25 mouse cellular contexts compared by ENCODE assay signal in the genomic region with DNA sequence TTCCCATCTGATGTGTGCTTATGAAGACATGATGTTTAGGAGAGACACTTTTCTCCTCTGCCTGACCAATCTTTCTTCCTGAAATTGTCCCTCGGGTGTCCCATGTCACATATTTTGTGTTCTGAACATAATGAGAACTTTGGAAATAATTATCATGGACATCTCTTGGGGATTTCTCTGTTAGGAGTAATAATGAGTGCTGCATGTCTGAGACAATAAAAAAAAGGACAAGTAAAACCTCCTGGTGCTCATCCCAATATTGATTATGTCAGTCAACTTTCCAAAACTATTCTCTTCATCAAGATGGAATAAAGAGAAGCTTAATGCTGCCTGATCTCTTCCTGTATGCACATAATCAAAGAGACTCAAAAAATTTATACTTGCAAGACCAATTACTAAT. TPM values are rescaled to one million over a fixed set of nuclear protein-coding genes. Genes with fewer than 3 reads are reported as not detected.
"Had no signal": no experiment of that assay in that cellular context is flagged by ENCODE, and none has a peak within 500 bp of the region (broad histone marks: within the 10 kb centered on the region; RNA-seq: fewer than 3 reads in every experiment).

A gene (minus strand): TSS at position 101 of the 400 bp plus-strand sequence.

- H3K36me3 ChIP-seq: neural tube, embryonic 13.5 days; neural tube, embryonic 15.5 days; stomach, embryonic 15.5 days had no signal

- DNase-seq: retina, postnatal 1 day; right cerebral cortex, adult 18-20 months; right cerebral cortex, postnatal 14 days; right cerebral cortex, postnatal 25 days; right cerebral cortex, postnatal 4 days; spleen, adult 18-20 months; thymus, adult 18-20 months; thymus, adult 2 months; thymus, postnatal 14 days; thymus, postnatal 25 days; thymus, postnatal 36 days; thymus, postnatal 4 days had no signal

- H3K4me1 ChIP-seq: neural tube, embryonic 13.5 days; neural tube, embryonic 15.5 days; stomach, embryonic 15.5 days had no signal

- H3K27me3 ChIP-seq: neural tube, embryonic 13.5 days; neural tube, embryonic 15.5 days; stomach, embryonic 15.5 days had no signal

- H3K9ac ChIP-seq: neural tube, embryonic 13.5 days; neural tube, embryonic 15.5 days; stomach, embryonic 15.5 days had no signal

- H3K4me2 ChIP-seq: neural tube, embryonic 13.5 days; neural tube, embryonic 15.5 days; stomach, embryonic 15.5 days had no signal

- H3K4me3 ChIP-seq: neural tube, embryonic 13.5 days; neural tube, embryonic 15.5 days; stomach, embryonic 15.5 days had no signal

- H3K27ac ChIP-seq: neural tube, embryonic 13.5 days; neural tube, embryonic 15.5 days; stomach, embryonic 15.5 days; stomach, postnatal 0 days had no signal

- H3K9me3 ChIP-seq: neural tube, embryonic 13.5 days; neural tube, embryonic 15.5 days; stomach, embryonic 15.5 days had no signal

RNA-seq across cellular contexts. Expression of the gene that starts here (rescaled TPM):
- total RNA-seq: neutrophil, adult 5-6 weeks had no signal
- polyA plus RNA-seq: neural tube, embryonic 13.5 days; neural tube, embryonic 14.5 days; neural tube, embryonic 15.5 days; small intestine, adult 2 months; spleen, adult 2 months; stomach, embryonic 14.5 days; stomach, embryonic 15.5 days; stomach, embryonic 16.5 days; stomach, postnatal 0 days; testis, adult 2 months; thymus, adult 2 months; thymus, postnatal 0 days; urinary bladder, adult 2 months had no signal
